Mouse (Mus musculus): ENCODE measurements around the gene Pcbp4.

Gene Pcbp4

DNA sequence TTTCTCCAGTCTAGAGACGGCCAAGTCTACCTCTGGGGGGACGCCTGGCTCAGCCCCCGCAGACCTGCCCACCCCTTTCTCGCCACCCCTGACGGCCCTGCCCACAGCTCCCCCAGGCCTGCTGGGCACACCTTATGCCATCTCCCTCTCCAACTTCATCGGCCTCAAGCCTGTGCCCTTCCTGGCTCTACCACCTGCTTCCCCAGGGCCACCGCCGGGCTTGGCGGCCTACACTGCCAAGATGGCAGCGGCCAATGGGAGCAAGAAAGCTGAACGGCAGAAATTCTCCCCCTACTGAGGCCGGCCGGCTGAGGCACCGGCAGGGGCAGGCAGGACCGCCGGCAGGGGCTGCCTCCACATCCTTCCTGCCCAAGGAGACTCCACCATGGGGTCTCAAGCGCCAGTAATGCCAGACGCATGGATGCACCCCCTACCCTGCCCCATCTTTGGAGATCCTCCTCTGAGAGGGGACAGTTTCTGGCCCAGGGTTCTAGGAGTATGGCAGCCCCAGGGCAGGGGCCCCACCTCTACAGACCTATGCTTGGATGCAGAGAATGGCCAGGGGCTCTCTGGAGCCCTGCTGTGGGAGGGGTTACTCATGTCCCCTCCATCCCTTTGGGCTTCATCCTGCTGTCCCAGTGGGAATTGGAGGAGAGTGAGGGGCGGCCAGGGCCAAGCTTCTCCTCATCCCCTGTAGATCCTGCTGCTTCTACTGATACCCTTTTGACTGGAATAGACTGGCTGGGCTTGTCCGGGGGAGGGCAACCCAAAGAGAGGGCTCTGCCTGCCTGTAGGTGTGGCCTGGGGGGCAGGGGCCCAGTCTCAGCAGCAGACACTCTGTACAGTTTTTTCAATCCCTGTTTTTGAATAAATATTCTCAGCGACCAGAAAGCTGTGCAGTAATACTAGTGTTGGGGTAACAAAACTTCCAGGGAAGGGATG, 10.3 kb downstream of the Pcbp4 start:
- in situ Hi-C loops (cut with MboI, MseI) = no loop called here

DNA sequence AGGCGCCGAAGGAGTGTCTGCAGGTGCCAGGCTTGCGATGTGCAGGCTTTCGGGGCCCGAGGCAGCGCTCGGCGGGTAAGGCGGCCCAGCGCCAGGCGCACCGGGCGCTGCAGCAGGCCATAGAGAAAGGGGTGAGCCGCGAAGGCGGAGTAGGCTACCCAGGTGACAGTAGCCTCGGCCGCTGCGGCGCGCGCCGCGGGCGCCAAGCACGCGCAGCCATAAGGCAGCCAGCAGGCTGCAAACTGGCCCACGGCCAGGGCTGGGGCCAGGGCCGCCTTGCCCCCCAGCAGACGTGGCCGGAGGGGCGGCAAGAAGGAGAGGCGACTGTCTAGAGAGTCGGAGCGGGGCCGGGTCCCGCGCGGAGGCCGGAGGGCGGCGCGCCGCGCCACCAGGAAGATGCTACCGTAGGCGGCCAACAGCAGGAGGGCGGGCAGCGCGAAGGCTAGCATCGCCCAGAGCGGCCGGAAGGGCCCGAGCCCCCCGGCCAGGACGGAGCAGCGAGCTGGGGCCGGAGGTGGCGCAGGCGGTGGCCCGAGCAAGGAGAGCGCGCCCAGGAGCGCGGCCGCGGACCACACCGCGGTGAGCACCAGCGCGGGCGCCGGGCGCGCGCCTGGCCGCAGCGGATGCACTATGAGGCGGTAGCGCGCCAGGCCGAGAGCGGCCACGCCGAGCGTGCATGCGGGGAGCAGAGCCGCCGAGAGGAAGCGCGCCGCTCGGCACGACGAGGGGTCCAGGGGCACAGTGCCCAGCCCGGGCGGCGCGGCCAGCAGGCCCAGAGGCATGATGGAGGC, 11.9 kb downstream of the Pcbp4 start:
- in situ Hi-C loops (cut with MboI, MseI) = no loop called here

DNA sequence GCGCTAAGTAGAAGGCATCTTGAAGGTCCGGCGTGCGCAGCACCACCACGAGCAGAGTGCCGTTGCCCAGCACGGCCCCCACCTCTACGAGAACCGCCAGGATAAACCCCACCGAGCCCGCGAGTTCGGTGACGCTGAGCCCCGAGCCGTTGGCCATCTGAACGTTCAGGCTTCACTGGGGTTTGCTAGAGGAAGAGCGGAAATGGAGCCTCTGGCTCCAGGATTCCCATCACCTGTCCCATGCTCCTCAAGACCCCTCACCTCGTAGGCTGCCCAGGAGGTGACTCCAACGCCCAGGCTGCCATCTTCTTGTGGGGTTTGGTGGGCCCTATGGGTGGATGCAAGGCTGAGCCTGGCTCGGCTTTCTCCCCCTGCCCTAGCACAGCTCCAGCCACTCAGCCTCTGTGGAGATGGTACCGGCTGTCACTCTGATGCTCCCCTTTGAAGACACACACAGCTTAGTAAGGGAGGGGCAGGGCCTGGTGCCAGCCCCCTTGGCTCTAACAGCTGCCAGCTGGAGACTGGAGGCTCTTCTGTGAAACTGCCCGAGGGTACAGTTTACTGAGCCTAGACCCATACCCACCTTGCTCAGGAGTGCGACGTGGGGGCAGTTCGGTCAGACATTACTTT, 12.6 kb downstream of the Pcbp4 start, which contains the start of gene Gpr62:
Gene Gpr62 (minus strand): TSS at position 368 of the 630 bp plus-strand sequence.
- in situ Hi-C loops (cut with MboI, MseI) = no loop called here

DNA sequence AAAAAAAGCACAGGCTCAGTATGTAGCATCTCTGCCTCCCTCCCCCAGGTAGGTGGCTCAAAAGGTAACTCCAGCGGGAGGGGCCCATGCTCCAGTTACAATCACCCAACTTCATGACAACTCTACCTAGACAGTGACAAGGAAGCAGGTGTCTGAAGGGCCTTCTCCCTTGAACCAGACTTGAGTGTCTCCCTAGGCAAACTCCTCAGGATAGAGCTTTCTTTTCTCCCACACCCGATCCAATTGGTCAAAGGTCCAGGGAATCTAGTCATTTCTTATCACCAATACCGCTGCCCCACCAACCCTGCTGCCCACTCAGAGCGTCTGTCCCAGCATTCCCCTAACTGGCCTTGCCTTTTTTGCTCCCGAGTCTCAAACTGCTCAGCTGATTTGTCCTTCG, 13.6 kb downstream of the Pcbp4 start:
- in situ Hi-C loops (cut with MboI, MseI) = no loop called here

DNA sequence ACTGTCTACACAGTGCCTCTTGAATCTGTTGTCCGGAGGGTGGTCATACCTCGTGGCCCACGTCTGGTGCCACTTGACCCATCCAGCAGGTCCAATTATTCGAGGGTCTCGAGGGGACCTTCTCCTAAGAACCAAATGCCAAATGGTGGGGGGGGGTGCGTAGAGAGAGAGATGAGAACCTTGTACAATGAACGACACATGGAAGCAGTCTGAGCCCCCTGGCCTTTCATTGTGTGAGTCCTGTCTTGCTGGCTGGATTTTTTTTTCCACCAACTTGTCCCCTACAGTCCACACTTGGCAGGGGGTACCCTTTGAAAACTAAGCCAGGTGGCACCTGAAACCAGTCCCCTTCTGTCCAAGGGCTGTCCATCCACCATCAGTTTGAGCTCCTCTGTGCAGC, 14.7 kb downstream of the Pcbp4 start:
- in situ Hi-C loops (cut with MboI, MseI) = no loop called here

DNA sequence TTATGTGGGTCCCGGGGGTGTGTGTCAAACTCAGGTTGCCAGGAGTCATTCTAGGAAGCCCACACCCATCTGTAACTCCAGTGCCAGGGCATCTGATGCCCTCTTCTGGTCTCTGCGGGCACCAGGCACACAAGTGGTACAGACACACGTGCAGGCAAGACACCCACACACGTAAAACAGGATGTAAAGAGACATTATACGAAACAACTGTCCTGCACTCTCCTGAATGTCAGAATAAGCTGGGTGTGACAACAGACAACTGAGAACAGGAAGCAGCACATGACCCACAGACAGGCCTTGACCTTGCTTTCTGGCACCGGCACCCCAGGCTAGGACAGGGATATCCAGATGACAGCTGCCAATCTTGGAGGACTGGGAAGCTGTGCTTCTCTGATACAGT, 16.2 kb downstream of the Pcbp4 start:
- in situ Hi-C loops (cut with MboI, MseI) = no loop called here

DNA sequence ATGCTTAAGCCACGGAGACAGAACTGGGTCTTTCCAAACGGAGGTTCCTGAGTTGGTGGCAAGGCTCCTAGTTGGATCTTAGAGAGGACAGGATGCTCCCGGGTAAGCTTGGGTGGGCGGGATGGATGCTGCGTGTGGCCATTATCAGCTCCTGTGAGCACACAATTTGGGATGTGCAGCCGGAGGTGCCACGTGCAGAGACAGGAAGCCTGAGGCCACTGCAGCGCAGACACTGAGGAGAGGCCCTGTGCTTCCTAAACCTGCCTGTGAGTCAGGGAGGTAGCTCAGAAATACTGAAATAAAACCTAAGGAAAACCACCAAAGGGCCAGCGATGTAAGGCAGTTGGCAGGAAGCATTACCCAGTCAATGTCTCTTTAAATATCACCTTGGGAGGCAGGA, 16.7 kb downstream of the Pcbp4 start:
- in situ Hi-C loops (cut with MboI, MseI) = no loop called here

DNA sequence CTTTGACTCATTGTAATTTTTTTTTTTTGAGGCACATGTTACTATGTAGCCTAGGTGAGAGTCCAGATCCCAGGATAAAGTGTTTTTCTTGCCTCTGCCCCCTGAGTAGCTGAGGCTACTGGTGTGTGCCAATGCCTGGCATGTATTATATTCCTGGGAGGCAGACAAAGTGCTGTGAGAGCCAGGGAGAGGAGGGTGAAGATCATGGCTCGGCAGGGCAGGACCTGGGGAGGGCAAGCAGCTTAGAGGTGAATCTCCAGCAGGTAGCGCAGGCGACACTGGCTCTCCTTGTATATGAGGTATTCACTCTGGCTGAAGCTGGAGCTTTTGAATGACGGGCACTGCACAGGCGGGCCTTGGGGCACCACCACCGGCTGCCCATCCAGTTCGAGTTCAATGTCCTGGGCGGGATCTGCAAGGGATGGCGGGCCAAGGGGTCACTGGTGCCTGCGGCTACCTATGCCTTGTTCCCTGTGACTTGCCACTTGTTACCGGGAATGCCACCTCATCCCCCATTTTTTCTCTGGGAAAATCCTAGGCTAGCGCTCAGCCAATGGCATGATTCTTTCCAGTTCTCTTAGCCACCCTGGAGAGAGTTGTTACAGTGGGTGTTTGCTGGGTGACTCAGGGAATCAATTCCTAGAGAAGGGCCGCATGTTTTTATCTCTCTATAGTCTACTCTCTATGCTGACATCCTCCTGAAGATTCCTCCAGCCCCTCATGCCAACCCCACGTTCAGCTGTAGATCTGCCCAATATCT, 18.1 kb downstream of the Pcbp4 start:
- in situ Hi-C loops (cut with MboI, MseI) = no loop called here

DNA sequence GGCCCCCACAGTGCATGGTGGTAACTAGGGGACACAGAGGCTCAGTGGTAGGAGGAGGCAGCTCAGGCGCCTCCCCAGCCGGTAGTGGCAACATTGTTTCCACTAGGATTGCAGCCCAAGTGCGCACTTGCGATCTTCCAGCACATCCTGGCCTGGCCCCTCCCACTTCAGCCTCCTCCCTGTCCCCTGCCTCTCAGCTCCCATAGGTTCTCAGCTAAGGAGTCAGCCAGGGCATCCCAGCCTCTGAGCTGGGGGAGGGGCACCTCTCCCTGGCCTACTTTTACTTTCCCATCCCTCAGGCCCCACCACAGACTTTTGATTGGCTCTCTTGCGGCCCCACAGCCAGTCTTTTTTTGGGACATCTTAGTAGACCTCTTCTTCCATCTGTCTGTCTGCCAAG, 18.8 kb downstream of the Pcbp4 start:
- in situ Hi-C loops (cut with MboI, MseI) = no loop called here

DNA sequence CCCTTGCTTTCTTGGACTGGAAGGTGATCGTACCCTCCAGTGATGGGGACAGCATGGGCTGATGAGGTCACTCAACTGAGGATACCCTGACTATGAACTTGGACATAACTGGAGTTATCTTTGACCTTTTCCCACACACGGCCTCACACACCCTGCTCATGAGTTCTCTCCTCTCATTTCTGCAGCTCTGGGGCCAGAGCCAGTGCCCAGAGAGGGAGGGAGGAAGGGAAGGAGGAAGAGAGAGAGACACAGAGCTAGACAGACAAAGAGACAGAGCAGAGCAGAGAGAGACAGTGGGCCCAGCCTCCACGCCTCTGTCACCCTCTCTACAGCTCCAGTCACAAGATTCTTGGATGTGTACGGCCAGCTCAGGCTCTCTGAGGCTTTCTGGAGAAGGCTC, 19.2 kb downstream of the Pcbp4 start:
- in situ Hi-C loops (cut with MboI, MseI) = no loop called here

DNA sequence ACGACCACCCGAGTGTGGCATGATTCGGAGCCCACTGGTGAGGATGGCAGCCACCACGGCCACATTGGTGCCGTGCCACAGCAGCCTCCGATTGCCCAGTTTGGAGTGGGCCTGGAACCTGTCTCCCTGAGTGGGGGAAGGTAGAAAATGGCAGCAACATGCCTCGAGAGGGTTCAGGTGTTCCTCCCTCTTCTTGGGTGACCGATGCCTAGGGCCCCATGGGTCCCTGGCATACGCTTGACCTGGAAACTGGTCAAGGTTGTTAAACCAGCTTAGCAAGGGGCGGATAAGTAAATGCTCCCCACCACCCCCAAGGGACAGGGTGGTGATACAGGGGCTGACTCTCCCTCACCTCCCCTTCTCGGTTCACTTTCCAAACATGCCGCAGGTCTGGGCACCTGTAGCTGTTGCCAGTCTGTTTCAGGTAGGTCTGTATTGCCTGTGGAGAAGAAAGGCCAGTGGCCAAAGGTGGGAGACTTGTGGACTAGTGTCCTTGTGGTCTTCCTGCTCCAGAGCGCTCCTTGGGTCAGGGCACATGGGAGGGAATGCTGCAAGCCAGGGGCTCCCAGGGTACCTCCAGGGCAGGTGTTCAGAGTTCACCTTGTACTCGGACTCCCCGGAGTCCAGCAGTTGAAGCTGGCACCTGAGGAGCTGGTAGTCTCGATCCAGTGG, 20.1 kb downstream of the Pcbp4 start:
- in situ Hi-C loops (cut with MboI, MseI) = no loop called here

DNA sequence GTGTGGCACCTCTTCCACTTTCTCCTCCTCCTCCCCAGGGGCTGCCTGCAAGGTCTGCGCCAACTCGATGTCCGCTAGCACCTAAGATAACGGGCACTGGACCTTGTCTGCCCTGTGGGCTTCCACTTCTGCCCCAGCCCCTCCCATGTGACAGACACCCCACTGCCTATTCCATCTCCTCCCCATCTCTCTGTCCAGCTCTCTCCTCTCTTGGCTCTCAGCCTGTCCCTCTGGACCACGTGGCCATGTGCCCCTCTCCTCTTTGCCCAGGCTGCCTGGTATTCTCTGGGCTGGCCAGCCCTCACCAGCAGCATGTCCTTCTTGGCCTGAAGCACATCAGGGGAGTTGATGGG, 20.6 kb downstream of the Pcbp4 start:
- in situ Hi-C loops (cut with MboI, MseI) = no loop called here

DNA sequence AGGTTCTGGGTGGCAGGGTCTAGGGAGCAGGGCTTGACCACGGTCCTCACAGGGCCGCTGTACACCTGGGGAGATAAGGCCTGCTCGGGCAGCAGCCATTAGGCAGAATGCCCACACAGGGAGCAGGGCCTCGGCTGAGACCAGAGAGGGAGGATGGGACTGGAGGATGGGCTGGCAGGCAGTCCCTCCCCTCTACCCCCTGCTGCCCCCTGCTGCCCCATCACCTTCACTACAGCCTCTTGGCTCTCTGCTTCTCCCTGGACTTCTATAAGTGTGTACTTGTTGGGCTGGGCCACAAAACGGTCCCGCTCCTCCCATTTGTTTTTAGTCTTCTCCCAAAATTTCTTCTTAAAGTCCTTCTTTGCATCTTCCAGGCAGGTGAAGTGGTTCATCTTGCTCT, 21.4 kb downstream of the Pcbp4 start:
- in situ Hi-C loops (cut with MboI, MseI) = no loop called here

DNA sequence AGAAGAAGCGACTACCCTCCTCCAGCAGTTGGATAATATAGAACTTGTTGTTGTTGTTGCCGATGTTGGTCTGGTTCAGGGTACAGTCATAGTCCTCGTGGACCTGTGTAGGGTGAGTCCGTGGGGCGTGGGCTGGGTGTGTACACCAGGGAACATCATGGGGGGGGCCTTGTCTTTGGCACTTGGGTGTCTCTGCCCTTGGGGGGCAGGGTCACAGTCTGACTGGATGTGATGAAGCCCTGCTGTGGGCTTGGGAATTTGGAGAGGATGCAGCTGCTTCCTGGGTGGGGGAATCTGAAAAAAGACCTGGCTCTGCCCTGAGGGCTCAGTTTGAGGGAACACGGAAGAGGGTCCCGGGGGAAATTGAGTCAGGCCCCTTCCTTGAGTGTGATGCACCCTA, 22.0 kb downstream of the Pcbp4 start:
- in situ Hi-C loops (cut with MboI, MseI) = no loop called here

DNA sequence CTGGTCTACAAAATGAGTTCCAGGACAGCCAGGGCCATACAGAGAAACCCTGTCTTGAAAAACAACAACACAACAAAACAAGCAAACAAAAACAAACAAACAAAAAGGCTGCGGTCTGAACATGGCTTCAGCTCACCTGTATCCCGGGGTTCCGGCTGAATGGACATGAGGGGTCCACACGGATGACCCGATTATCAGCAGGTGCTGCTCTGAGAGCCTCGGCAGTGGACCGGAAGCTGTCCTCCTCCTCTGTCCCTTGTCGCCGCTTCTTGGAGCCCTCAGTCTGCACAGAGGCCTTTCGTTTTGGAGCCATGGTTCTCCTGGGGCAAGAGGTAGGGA, 22.5 kb downstream of the Pcbp4 start, which contains the start of gene Rrp9:
Gene Rrp9 (plus strand): TSS at position 301 of the 339 bp plus-strand sequence.
- in situ Hi-C loops (cut with MboI, MseI) = no loop called here

DNA sequence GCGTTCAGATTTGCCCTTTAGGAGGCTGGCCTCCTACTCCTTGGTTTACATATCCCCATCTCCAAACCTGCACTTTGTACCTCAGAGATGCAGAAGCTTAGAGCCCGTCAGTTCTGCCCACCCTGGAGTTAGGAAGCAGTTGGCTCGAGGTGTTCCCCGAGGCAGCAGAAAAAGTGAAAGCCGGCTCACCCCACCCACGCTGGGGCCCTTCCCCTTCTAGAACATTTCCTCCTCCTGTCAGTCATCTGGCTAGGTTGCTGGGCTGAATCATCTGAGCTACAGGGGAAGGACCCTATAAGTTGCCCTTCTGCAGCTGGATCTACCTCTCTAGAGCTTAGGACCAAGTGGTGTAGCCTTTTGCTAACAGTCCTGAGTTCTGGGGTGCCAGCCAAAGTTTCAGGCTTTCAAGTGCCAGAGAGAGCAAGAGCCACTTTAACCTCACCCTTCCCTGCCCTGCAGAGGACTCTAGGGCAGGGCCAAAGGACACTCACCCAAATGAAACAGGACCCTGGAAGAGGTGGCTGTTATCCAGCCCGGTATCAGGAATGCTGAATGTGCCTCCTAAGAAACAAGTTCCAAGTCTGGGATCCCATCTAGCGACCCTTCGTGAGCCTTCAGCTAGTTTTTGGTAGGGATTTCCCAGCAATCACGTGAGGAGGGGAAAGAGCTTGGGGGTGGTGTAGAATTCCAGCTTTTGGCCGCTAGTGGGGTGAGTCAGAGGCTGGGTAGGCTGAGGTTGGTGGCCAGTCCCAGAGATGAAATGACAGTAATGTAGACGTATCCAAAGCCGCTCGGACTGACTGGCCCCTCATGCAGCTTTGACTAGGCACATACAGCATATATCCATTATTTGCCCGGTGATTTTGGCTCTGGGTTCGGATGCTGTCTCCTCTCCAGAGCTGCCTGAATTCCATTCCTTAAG, 23.2 kb downstream of the Pcbp4 start:
- in situ Hi-C loops (cut with MboI, MseI) = no loop called here

DNA sequence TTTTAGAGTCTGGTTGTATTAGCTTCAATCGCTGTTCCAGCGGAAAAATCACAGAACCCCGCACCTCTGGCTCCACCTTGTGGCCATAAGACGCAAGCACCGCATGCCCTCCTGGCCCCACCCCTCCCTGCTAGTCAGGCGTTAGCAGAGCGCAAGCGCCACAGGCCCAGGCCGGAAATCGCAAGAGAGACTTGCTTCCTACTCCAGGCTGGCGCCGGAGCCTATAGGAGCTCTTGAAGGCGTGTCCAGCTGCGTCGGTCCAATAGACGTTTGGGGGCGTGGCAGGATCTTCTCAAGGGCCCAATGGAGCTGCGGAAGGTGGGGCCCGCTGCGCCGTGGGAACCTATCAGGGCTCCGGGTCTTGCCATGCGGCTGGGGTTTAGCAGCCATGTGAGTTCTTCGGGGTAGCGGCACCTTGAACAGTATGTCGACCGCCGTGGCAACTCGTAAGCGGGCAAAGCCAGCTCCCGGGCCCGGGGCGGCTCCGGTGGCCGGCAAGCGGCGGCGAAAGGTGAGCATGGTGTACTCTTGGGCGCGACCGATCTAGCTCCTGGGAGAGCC, 23.9 kb downstream of the Pcbp4 start, which contains the start of gene Parp3:
Gene Parp3 (minus strand): TSS at position 26 of the 561 bp plus-strand sequence.
- in situ Hi-C loops (cut with MboI, MseI) = no loop called here

DNA sequence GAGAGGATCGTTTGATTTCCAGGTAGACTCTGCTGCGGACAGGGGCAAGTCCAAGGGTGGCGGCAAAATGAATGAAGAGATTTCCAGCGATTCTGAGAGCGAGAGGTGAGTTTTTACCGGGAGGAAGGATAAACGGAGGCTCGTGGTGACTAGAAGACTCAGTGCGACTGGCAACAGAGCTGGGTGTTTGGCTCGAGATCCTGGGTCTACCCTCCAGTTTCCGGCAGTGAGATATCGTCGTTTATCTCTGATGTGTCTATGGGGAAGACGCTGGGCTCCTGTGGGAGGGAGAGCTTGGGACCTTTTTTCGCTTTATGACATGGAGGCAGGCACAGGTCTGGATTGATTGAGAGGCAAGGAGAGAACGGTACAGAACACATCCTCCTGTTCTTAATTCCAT, 24.6 kb downstream of the Pcbp4 start:
- in situ Hi-C loops (cut with MboI, MseI) = no loop called here

DNA sequence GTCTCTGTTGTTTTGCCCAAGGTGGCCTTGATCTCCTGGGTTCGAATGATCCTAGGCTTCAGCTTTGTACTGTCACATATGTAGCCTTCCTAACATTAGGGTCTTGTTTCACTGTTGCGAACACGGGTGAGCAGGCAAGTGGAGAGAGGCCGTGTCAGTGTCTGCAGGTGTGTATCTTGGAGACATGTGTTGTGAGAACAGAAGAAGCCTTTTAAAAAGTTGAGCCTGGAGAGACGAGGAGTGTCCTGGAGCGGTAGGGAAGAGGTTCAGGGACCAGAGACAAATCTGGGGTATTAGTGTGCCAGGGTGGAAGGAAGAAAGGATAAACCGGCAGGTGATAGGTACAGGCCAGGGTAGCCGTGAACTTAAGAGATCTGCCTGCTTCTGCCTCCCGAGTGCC, 25.0 kb downstream of the Pcbp4 start:
- in situ Hi-C loops (cut with MboI, MseI) = no loop called here

DNA sequence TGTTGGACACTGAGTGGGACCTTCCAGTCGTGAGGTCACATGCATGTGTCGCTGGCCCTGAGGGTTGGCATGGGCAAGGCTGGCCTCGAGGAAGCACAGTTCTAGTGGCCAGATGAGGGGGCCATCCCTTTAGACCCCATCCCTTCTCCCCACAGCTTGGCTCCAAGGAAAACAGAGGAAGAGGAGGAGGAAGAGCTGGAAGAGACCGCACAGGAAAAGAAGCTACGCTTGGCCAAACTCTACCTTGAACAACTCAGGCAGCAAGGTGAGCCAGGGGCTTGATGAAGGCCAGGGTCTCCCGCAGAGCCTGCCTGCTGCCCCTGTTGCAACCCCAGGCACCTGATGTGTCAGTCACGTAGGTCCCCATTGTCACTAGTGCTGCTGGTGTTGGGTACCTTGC, 27.4 kb downstream of the Pcbp4 start:
- in situ Hi-C loops (cut with MboI, MseI) = no loop called here

Data from T-helper 1 cell (primary cell).